Mouse (Mus musculus): Measurements from ENCODE around the gene Usp25.

Usp25 gene

DNA sequence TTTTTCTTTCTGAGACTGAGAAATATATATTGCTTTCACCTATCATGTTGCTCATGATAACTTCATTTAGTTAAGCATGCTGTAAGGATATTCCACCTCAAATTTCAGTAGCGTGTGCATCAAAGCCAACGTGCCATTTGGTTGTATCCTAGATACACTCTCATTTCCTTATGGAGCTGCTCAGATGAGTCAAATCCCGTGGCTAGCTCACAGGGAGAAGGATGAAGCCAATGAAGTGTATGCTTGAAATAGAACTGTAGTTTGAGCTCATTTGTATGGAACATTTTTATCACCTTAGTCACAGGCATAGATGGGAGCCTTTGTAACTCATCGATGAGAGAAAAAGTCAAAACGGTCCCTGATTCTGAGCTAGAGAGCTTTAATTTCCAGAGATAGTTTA, 20.8 kb downstream of the Usp25 start:
- DNase-seq (ENCODE audit: low read depth, low spot score), result no peak

DNA sequence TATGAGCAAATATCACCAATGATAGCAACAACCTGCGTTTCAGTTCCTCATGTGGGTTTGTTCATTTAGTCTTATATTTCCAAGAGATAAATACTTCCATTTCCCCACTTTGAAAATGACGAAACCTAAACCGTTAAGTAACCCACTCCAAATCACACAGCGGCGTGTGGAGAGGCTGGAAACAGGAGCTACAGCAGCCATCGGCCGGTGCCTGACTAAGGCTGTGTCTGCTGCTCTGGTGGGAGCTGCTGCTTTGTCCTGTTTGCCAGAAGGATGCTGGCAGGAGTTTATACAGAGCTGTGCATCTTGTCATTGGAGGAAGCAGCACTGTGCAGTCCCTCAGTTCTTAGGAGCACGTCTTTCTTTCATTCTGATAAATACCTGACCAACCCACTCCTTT, 21.2 kb downstream of the Usp25 start:
- no peak for DNase-seq (ENCODE audit: low read depth, low spot score)

DNA sequence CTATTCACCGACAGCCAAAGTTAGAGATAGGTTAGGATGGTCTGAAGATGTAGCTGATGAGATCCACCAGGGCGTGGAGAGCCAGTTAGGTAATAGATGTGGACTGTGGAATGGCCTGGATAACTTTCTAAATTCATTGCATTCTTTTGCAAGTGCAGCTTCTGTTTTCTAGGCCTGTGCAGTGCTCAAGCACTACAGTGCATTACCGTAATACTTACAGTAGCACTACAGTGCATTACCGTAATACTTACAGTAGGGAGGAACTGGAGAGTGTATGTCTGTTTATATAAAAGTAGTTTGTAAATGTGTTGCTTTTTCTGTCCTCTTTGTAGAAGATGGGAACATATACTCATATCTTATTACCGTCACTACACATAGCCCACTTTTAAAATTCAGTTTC, 28.1 kb downstream of the Usp25 start:
- DNase-seq (ENCODE audit: low read depth, low spot score), result no peak

DNA sequence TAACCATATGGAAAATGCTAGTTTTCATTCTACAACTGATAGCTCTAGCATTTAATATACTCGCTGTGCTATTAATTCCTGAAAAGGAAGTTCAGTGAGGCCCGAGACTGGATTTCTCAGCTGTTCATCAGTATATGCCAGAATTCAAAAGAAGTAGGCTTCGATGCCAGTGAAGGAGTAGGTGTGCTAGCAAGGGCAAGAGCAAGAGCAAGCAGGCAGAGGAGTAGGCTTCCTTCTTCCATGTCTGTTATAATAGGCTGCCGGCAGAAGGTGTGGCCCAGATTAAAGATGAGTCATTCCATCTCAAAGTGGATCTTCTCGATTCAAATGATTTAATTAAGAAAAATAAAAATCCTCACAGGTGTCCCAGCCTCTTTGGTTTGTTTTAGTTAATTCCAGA, 30.0 kb downstream of the Usp25 start:
- no peak for DNase-seq (ENCODE audit: low read depth, low spot score)

DNA sequence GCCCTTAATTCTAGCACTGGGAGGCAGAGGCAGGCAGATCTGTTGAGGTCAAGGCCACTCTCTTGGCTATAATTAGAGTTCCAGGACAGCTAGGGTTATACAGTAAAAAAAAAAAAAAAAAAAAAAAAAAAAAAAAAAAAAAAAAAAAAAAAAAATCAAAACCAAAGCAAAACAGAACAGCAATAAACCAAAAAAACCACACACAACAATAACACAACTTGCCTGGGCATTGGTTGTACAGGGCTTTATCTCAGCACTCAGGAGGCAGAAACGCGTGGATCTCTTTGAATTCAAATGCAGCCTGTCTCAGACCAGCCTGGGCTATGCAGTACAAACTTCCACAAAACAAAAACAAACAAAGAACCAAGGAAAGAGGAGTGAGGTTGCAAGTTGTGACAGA, 40.7 kb downstream of the Usp25 start:
- DNase-seq (ENCODE audit: low read depth, low spot score), result no peak

DNA sequence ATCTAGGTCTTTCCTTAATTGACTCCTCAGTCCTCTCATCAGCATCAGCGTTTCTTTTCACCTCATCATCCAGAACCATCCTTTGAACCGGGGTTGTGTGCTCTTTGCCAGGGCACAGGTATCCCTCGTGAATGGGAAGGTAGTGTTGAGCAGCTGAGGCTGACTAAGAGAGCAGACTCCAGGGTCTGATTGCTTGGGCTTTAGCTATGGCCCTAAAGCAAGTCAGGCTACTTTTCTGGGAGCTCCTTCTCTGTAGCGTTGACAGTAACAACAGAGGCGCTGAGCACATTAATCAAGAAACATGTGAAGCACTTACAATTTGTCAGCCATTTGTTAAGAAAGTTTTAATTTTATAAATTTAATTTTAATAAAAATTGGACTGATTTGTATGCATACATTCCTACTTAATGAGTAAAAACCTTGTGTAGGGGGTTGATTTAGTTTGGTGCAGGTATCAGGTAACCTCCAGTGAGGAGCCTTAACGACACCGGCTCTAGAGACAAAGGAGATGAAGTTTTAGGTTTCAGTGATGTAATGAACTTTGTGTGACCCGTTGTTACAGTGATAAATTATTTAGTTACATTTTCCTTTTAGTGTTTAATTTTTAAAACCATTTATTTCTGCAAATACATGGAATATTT, 42.1 kb downstream of the Usp25 start:
- DNase-seq (ENCODE audit: low read depth, low spot score), result no peak

DNA sequence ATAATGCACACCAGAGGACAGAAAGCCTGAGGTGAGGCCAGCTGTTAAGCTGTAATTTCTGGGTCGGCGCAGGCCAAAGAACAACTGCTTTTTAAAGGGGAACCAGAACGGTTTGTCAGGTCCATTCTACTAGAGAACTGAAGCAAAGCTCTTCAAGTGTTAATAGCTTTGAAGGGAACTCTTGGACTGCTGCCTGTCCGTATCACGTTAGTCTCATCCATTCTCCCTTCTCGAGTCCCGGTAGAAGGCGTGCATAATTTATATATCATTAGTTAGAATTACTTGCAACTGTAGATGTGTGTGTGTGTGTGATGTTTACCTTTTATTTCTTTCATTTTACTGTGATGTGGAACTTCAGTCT, 42.6 kb downstream of the Usp25 start:
- no peak for DNase-seq (ENCODE audit: low read depth, low spot score)

DNA sequence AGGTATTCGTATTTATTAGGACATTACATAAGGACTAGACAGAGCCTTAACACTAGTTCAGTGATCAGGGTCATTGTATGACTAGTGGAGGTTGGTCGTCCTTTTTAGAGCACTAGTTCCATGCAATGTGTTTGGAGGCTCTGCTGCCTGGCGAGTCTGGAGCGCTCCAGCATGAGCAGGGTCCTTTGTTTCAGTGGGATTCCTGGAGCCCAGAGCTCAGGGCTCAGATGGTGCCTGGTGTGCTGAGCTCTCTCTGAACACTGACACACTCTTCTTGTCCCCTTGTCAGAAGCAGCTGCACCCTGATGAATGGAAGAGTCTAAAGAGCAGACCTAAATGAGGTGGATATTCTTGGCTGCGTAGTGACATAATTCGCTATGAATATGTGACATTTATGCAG, 45.1 kb downstream of the Usp25 start:
- no peak for DNase-seq (ENCODE audit: low read depth, low spot score)

DNA sequence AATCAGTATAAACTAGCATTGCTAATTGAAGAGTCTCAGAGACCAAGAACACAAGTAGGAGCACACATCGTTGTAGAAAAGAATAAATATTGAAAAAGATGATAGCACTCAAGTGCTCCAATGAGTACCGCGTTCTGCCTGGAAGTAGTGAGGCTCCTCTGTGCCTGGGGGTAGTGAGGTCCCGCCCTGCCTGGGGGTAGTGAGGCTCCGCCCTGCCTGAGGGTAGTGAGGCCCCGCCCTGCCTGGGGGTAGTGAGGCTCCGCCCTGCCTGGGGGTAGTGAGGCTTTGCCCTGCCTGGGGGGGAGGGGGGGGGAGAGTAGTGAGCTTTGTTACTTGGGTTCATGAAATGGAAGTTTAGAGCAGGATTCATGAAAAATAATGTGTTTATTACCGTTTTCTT, 46.7 kb downstream of the Usp25 start:
- peak; percentile 15 for DNase-seq (ENCODE audit: low read depth, low spot score)

DNA sequence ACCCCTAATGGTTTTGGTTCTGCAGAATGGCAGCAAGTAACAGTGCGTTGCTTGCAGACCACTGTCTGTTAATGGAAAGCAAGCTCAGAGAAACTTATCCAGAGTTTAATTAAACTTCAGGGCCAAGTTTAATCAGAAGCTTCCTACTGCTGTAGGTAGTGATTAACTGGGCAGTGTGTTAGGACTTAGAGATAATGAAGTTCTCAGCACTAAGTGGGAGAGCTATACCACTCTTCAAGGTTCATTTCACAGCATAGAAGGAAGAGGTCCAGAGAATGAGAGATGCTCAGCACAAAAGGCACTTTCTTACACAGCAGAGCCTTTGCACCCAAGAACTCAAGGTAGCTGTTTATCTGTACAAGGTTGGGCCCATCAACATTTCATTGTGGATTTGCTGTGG, 50.4 kb downstream of the Usp25 start:
- no peak for DNase-seq (ENCODE audit: low read depth, low spot score)

DNA sequence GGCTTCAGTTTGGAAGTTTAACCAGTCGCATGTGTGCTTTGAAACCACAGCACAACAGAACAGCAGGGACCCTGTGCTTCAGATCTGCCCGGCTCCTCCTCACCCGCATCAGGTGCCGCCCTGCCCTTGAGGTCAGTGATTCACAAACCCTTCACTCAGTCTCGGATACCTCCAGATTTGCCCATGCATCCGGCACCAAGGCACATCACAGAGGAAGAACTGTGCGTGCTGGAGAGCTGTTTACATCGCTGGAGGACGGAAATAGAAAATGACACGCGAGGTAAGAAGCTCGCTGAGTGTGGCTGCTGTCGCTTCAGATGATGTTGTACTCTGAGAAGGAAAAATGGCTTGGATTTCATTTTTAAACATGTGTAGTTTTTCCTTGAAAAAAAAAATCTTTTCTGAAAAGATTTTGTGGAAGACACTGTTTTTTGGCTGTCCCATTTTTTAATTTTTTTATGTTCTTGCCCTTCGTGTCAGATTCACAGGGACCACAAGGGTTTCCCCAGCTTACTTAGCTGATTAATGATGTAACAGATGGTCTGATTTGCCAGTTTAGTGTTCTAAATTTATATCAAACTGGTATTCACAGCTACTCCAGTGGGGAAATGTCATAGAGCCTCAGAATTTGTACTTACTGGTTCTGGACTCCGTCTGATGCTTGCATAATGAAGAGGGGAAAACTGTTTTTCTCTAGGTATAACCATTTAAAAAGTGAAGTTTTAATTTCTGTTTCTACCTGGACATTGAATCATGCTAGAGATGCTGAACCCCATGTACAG, 63.6 kb downstream of the Usp25 start:
- no peak for DNase-seq (ENCODE audit: low read depth, low spot score)

DNA sequence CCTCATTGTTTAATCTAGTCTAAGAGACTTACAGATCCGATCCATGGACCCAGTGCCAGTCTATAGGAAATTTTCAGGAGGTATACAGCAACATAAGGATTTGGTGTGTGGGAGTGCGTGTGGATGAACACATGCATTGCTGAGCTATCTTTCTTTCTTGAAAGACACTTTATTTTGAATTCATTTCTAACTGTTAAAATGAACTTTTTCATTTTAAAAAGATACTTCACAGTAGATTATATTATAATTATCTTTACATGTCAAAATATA, 64.2 kb downstream of the Usp25 start:
- DNase-seq (ENCODE audit: low read depth, low spot score), result no peak

DNA sequence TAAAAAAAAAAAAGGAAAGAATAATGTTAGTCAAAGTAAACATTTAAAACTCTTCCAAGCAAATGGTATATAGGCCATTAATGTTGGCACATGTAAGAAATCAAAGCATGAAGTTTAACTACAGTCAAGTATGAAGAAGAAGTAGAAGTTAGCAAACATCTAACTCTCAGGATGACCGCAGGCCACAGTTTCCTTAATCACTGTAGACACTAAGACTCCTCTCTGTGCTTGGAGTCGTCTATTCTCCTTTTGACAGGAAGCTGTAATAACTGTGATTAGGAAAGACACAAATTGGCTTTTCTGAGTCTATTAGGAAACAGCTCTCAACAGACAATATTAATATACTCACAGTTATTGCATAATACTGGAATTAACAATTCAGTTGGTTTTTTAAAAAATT, 70.6 kb downstream of the Usp25 start:
- DNase-seq (ENCODE audit: low read depth, low spot score), result no peak

DNA sequence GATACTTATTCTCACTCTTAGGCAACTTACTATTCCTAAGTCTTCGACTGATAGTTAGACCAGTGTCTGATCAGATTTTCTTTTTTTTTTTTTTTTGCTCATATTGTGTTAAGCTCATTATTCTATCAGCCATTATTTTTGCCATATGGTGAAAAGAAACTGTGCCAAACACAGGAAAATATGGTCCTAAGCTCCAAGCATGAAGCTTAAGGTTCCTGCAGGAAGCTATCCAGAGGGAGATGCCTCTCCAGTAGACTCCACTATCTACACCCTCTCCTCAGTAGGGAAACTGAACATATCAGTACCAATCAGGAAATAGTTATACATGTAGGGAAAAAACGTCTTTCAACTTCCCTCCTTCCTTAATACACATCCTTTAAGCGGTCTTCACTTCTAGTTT, 76.3 kb downstream of the Usp25 start:
- DNase-seq (ENCODE audit: low read depth, low spot score), result no peak

DNA sequence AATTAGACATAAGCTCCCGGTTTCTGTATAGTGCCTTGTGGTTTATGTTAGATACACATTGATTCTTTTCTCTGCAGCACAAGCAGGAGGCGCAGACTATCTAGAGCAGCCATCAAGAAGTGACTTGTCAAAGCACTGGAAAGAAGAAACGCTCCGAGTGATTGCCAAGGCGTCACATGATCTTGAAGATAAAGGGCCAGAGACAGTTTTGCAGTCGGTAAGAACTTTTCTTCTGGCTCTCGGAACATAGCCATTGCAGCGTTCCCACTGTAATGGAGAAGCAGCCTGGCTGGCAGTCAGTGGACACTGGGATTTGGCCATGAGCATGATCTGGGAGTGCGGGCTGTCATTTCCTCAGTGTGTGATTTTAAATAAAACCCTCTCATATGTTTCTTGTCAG, 80.0 kb downstream of the Usp25 start:
- DNase-seq (ENCODE audit: low read depth, low spot score), result no peak

DNA sequence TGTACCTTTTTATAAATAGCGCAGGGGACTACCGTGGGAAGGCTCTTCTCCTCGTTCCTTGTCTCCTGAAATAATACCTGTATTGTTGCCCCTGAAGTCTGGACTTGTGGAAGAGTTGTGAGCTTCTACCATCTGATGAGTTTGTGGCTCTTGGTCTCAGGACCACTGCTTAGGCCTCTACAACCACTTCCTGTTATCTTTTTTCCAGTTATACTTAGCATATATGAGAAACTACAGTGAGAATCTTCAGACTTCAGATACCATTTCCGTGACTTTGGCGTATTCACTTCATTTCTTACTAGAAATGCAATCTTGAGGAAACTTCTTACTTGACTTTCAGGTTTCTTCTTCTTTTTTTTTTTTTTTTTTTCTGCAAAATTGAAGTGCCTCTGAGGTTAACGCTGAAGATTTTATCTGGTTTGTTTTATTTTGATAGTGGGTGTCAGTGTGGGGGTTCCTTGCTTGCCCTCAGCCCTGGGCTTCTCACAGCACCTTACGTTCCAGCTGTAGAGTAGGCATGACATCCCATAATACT, 81.6 kb downstream of the Usp25 start:
- peak; percentile 15 for DNase-seq (ENCODE audit: low read depth, low spot score)

DNA sequence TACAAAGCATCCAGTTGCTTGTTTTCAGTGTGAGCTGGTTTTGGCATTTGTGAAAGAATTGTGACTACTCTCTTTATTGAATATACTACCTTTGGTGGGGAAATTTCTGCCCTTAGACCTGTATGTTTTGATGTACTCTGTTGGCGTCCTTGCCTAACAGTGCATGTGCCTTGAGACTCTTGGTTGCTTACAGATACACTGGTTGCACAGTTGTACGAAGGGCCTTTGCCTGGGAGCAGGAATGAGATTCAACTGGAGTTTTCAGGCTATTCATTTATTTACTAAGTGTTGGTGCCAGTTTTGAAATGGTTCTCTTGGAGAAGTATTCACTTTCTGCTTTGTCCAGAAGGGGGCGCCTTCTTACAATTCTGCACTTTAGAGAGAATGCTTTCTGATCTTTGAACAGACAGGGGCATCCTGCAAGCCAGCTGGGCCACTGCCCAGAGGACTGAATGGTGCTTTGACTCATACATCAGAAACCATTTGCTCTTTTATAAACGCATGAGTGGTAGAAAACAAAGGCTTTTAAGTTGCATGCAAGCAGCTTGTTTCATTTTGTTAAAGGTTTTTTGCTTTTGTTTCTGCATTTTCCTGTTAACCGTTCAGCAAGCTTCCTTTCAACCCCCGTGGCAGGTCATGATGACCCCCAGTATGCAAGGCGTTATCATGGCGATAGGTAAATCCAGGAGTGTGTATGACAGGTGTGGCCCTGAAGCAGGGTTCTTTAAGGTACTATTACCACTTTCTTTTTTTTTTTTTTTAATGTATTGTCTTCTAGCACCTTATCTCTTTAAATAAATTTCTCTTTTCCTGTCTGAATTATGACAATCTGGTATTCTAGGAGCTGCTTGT, 85.7 kb downstream of the Usp25 start:
- peak; percentile 63 for DNase-seq (ENCODE audit: low read depth, low spot score)

DNA sequence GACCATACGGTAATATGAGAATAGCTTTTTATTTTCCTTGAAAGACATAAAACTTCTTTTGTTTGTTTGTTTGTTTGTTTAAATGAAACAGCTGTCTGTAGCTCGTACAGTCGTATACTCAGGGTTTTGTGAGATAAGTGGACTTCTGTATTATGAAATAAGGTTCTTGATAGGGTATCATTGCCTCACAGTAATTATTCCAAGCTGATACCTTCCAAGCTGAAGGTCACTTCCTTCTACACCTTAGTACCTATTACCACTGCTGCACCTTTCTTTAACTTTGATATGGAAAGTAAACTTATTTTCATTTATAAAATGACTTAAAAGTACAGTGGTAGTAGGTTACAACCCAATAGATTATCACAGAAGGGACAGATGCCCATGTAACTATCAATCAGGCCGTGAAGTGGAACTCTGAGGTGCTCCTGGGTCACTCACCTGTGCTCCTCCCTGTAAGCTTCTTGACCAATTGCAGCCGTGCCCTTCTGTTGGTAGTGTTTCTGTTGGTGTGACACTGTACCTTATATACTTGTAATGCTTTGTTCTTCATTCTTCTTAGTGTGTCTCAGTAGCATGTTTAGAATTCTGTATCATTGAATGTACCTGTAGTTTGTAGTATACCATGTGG, 90.2 kb downstream of the Usp25 start:
- DNase-seq (ENCODE audit: low read depth, low spot score), result no peak

DNA sequence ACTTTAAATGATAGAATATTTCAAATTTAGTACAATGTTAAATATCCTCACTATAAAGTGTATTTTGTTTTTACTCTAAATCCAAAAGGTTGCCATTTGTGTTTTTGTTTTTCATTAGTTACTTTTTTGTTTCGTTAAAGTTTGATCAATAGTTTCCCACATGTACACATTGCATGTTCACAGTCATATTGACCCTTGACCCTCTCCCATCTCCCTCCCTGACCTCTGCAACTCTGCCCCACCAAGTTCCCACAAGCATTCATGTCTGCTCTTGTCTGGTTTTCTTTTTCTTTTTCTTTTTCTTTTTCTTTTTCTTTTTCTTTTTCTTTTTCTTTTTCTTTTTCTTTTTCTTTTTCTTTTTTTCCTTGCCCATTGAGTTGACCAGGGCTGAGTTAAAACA, 97.8 kb downstream of the Usp25 start:
- DNase-seq (ENCODE audit: low read depth, low spot score), result no peak

DNA sequence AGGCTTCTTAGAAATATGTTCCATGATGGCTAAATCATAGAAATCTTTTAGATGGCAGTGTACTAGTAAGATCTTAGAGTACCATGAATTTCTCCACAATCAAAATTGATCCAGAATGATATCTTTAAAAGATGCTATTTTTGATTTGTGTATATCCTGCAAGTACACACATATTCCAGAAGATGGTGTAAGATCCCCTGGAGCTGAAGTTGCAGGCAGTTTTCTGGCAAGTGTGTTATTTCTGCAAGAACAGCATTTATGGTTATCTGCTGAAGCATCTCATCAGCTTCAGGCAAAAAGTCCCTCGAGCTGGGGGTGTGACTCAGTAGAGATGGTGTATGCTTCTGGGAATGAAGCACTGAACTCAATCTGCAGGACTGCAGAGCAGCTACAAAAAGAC, 112.4 kb downstream of the Usp25 start:
- DNase-seq (ENCODE audit: low read depth, low spot score), result no peak

DNA sequence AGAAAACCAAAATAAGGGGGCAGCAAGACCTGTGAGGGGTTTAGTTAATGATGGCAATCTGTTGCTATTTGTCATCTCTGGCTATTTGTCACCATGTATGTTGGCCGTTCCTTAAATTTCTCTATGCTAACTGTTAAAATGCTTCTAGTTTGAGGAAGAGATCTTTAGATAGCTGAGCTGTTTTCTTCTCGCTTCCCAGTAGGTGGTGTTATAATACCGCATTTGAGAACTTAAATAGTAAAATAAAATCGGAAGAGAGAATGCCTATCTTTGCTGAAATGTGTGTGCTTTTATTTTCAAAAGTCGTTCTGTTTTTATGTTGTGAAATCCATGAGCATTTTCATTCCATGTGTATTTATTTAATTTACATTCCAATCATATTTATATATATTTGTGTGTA, 115.2 kb downstream of the Usp25 start:
- DNase-seq (ENCODE audit: low read depth, low spot score), result no peak

DNA sequence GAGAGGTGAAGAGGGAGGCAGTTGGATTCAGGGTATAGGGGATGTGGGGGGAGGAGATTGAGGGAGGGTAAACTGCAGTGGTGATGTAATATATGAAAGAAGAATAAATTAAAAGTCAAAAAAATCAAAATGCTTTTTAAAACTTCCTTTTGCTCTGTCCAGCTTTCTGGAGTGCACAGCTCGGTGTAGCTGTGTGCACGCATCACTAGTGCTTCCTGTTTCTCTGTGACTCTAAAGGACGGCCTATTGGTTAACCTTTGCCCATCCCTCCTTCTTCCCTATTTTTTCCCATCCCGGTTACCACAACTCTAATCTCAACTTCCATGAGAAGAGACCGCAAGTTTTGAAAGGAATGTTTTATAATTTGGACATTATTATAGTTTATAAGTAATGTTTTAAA, 119.5 kb downstream of the Usp25 start:
- DNase-seq (ENCODE audit: low read depth, low spot score), result no peak
